Mouse (Mus musculus) liver, adult 2 months (tissue): ENCODE results near the gene Epb41l3. TPM values are rescaled to one million over a fixed set of nuclear protein-coding genes. Genes with fewer than 3 reads are reported as not detected.

Experiments
- DNase-seq: peaks from one replicate; pipeline ENCODE4 v3.0.0-alpha.2; 2011; ENCODE audit warnings: low read depth, low spot score; ENCODE audit errors: extremely low read depth
- H3K27ac ChIP-seq: fragments of 200-500 bp; replicated peaks from 2 replicates; pipeline ENCODE4 v1.5.1; 2012; ENCODE audit warnings: low read depth, mild to moderate bottlenecking, control low read depth, inconsistent platforms, low read length; ENCODE audit not compliant: insufficient read depth
- H3K27me3 ChIP-seq: fragments of 200-500 bp; 2 replicates; pipeline ENCODE4 v1.6.1; 2012; ENCODE audit warnings: mild to moderate bottlenecking, moderate library complexity, low read length, inconsistent platforms; ENCODE audit not compliant: control insufficient read depth, insufficient read depth
- H3K36me3 ChIP-seq: fragments of 200-500 bp; 2 replicates; pipeline ENCODE4 v1.6.1; 2012; ENCODE audit warnings: low read length, inconsistent platforms; ENCODE audit not compliant: control insufficient read depth, insufficient read depth
- H3K4me1 ChIP-seq: fragments of 200-500 bp; 2 replicates; pipeline ENCODE4 v1.6.1; 2011; ENCODE audit warnings: low read length; ENCODE audit not compliant: control insufficient read depth, insufficient read depth
- H3K4me3 ChIP-seq: fragments of 200-500 bp; 2 replicates; pipeline ENCODE4 v1.5.1; 2011; ENCODE audit warnings: low read depth, mild to moderate bottlenecking, control low read depth, low read length, moderate library complexity; ENCODE audit not compliant: insufficient read depth
- H3K79me2 ChIP-seq: fragments of 200-500 bp; 2 replicates; pipeline ENCODE4 v1.6.1; 2012; ENCODE audit warnings: inconsistent platforms, mild to moderate bottlenecking, low read length, moderate library complexity; ENCODE audit not compliant: control insufficient read depth, insufficient read depth
- H3K9ac ChIP-seq: fragments of 200-500 bp; 2 replicates; pipeline ENCODE4 v1.6.1; 2012; ENCODE audit warnings: low read depth, mild to moderate bottlenecking, control low read depth, inconsistent platforms, low read length
- CTCF ChIP-seq: fragments of 200-500 bp; IDR thresholded peaks from 2 replicates; pipeline ENCODE4 v1.5.1; 2011; ENCODE audit warnings: low read depth, low read length, control low read depth
- POLR2A ChIP-seq: fragments of 200-500 bp; IDR thresholded peaks from 2 replicates; pipeline ENCODE4 v1.6.1; 2011; ENCODE audit warnings: low read length, control low read depth; ENCODE audit not compliant: insufficient read depth; ENCODE audit errors: extremely low read depth
- WGBS: fragments of 180-500 bp; shearing (Covaris S2); methylation state at CpG from one replicate; pipeline ENCODE4 v1.1.7; 2018; 5-methylcytosine and 5-hydroxymethylcytosine counted together
- polyA plus RNA-seq: library from polyadenylated mRNA; depleted of rRNA; stranded (reverse); fragments of >200 nt; gene quantifications from 2 replicates; pipeline ENCODE4 v1.2.3, GENCODE M21; 2012
- total RNA-seq: library from RNA; depleted of rRNA; stranded (reverse); fragments of >200 nt; gene quantifications from 2 replicates; pipeline ENCODE4 v1.2.3, GENCODE M21; 2014

Epb41l3 gene
- total and polyA plus RNA-seq, 2 experiments: 0.69 to 3.6 TPM

DNA sequence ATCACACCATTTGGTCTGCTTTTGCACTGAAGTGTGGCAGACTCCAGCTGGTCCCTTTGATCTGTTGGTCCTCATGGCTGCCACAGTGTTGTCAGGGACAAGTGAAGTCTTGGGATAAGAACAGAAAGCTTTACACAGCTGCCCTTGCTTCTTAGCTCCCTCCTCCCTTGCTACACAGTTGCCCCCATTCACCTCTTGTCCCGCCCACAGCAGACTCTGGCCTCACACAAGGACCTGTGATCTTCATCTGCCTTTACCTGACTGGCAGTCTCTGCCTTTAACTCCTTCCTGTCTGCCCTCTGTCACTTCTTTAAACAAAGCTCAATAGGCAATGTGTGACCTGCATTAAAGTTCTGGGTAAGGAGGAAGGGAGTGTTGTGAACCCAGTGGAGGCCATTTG lies 123.3 kb downstream of the Epb41l3 start:
- DNase-seq: no peak
- no peak overlapping the region for H3K4me3 ChIP-seq
- H3K79me2 ChIP-seq: no peaks in the 10 kb centered on the region
- no peak overlapping the region for H3K27ac ChIP-seq
- H3K9ac ChIP-seq: no peak overlapping the region
- no peak for TF ChIP-seq CTCF
- TF ChIP-seq POLR2A: no peak
- no peaks in the 10 kb centered on the region for H3K27me3 ChIP-seq
- WGBS: 57% methylated on average over 1 of the region's 1 CpGs
- no peaks in the 10 kb centered on the region for H3K4me1 ChIP-seq
- no peaks in the 10 kb centered on the region for H3K36me3 ChIP-seq

DNA sequence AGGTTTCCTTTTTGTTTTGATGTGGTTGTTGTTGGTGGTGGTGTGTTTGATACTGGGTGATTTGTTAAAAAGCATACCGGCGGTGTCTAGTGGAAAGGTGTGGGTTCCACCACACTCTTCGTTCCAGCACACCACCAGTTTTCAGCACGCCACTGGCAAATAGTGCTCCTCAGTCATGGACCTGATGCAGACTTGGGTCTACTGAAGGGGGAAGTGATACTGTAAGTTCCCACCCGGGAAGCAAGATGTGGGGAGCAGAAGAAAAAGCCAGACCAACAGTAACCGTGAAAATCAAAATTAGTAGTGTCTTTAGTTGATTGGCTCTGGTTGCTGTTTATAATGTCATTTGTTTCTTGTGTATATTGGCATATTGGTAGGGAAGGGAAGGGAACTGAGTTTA lies 124.3 kb downstream of the Epb41l3 start:
- no peak overlapping the region for H3K4me3 ChIP-seq
- no peaks in the 10 kb centered on the region for H3K27me3 ChIP-seq
- 82% methylated on average over 6 of the region's 6 CpGs for WGBS
- no peak overlapping the region for H3K9ac ChIP-seq
- no peaks in the 10 kb centered on the region for H3K79me2 ChIP-seq
- H3K36me3 ChIP-seq: no peaks in the 10 kb centered on the region
- peak; percentile 5 for DNase-seq
- no peak overlapping the region for H3K27ac ChIP-seq
- TF ChIP-seq POLR2A (no peak), CTCF (no peak)
- no peaks in the 10 kb centered on the region for H3K4me1 ChIP-seq

DNA sequence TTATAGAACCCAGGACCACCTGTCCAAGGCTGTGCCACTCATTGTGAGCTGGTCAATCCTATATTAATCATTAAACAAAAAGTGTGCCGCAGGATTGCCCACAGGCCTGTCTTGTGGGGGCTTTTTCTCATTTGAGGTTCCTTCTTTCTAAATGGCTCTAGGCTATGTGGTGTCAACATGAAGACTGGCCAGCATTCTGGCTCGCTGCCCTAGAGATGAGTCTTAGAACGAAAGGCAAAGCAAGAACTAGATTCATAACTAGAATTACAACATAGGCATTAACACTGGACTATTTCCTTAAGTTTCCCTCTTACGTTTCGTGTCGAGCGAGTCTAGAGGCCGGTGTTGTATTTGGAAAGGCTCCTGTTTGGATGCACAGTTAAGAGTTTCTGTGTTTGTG lies 125.5 kb downstream of the Epb41l3 start:
- no peak overlapping the region for H3K4me3 ChIP-seq
- WGBS: 88% methylated on average over 8 of the region's 8 CpGs
- H3K4me1 ChIP-seq: no peaks in the 10 kb centered on the region
- H3K27me3 ChIP-seq: no peaks in the 10 kb centered on the region
- H3K27ac ChIP-seq: peak overlapping the region; percentile 18
- no peaks in the 10 kb centered on the region for H3K36me3 ChIP-seq
- no peak overlapping the region for H3K9ac ChIP-seq
- no peak for TF ChIP-seq CTCF
- no peak for TF ChIP-seq POLR2A
- H3K79me2 ChIP-seq: no peaks in the 10 kb centered on the region
- DNase-seq: peak; percentile 26

DNA sequence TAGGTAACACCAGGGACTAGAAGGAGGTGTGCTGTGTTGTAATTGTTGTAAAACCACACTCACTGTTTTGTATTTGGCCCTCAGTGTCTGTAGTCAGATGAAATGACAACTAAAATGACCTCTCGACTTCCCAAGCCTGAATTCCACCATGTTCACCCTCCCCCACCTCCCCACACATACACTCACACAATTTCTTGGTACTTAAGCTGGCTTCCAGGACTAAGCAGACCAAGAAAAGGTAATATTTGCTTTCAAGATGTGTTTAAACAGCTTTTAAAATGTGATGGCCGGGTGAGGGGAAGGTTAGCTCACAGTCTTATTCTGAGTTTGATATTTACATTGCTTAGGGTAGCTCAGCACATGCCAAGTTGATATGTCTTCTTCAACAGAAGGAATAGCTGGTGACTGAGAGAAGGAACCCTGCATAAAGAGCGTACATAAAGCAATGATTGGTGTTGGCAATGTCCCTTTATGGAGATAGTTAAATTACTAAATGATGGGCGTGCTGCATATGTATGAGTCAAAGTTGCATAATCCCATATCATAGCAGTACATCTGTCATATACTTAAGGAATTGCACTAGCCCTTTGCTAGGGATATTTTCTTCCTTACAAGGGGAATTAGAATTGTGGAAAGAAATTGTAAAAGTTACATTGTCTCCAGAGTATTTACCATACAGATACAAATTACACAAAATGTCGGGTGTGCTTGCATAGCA lies 130.0 kb downstream of the Epb41l3 start:
- no peak overlapping the region for H3K27ac ChIP-seq
- TF ChIP-seq POLR2A (no peak), CTCF (no peak)
- no peak overlapping the region for H3K4me3 ChIP-seq
- no peaks in the 10 kb centered on the region for H3K27me3 ChIP-seq
- no peaks in the 10 kb centered on the region for H3K4me1 ChIP-seq
- H3K79me2 ChIP-seq: no peaks in the 10 kb centered on the region
- no peaks in the 10 kb centered on the region for H3K36me3 ChIP-seq
- H3K9ac ChIP-seq: no peak overlapping the region
- DNase-seq: no peak
- WGBS: 65% methylated on average over 5 of the region's 5 CpGs

DNA sequence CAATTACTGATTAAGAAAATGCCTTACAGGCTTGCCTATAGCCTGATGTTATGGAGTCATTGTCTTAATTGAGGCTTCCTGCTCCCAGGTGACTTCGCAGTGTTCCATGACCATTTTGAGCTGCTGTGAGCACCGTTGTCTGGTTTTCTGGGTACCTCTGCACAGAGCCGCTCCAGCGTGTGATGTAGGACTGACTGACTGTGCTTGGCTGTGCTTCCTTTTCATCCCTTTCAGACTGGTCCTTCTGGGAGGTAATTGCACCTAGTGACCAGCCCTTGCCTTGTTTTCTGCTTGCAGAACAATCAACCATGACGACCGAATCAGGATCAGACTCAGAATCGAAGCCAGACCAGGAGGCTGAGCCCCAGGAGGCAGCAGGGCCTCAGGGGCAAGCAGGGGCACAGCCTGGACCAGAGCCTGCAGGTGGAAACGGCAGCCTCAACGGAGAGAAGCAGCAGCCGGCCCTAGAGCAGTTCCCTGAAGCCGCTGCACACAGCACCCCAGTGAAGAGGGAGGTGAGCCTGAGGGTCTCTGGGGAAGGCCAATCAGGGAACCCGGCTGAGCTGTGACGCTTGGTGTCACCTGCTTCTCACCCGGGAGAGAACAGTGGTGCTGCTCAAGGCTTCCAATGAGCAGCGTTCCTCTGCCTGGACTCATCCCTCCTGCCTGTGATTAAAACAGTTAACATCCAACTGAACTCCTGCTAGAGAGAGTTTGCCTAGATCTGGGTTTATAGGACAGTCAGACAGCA lies 132.3 kb downstream of the Epb41l3 start:
- 81% methylated on average over 15 of the region's 15 CpGs for WGBS
- no peaks in the 10 kb centered on the region for H3K4me1 ChIP-seq
- no peaks in the 10 kb centered on the region for H3K79me2 ChIP-seq
- DNase-seq: no peak
- H3K27me3 ChIP-seq: no peaks in the 10 kb centered on the region
- TF ChIP-seq POLR2A: no peak
- no peak for TF ChIP-seq CTCF
- H3K36me3 ChIP-seq: no peaks in the 10 kb centered on the region
- H3K4me3 ChIP-seq: no peak overlapping the region
- no peak overlapping the region for H3K9ac ChIP-seq
- H3K27ac ChIP-seq: no peak overlapping the region

DNA sequence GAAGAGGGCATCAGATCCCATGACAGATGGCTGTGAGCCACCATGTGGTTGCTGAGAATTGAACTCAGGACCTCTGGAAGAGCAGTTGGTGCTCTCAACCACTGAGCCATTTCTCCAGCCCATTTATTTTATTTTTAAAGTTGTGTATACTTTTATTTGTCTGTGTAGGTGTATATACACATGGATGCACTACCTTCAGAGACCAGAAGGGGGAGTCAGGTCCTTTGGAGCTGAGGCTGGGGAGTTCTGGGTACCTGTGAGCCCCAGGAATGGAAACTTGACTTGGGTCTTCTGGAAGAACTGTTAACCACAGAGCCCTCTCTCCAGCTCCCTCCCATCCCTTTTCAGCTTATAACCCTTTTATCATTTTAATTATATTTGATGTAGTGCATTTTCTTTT lies 135.6 kb downstream of the Epb41l3 start:
- Histone ChIP-seq H3K4me1 (no peaks in the 10 kb centered on the region), H3K79me2 (no peaks in the 10 kb centered on the region), H3K27ac (no peak overlapping the region), H3K27me3 (no peaks in the 10 kb centered on the region), H3K36me3 (no peaks in the 10 kb centered on the region), H3K9ac (no peak overlapping the region), H3K4me3 (no peak overlapping the region)
- DNase-seq: no peak
- no peak for TF ChIP-seq CTCF
- no peak for TF ChIP-seq POLR2A
